Mouse (Mus musculus): Measurements from ENCODE around the gene Adap1.

Adap1 gene

GRCm38 (mm10) chr5:139325395-139325966, at the start of gene Adap1:
TSS of gene Adap1 (minus strand) at chr5:139325622.
- DNase-seq: no peak

GRCm38 (mm10) chr5:139374841-139375240, 49.4 kb upstream of the Adap1 start:
- peak in 1 of 2 experiments; percentile 36 for DNase-seq

- peak in 1 of 2 experiments; percentile 49 for DNase-seq
These were observed 48.5 kb upstream of the Adap1 start for GRCm38 (mm10) chr5:139373889-139374444.

GRCm38 (mm10) chr5:139373126-139373525, 47.7 kb upstream of the Adap1 start:
- DNase-seq: peak in 1 of 2 experiments; percentile 44

- peak; percentile 94 to 95 for DNase-seq
These were observed 46.4 kb upstream of the Adap1 start for GRCm38 (mm10) chr5:139371631-139372401.

- DNase-seq: no peak
These were observed 45.7 kb upstream of the Adap1 start for GRCm38 (mm10) chr5:139371118-139371517.

GRCm38 (mm10) chr5:139370336-139370735, 44.9 kb upstream of the Adap1 start:
- DNase-seq: no peak

GRCm38 (mm10) chr5:139368638-139369320, 43.4 kb upstream of the Adap1 start:
- DNase-seq: peak; percentile 84 to 87

GRCm38 (mm10) chr5:139367884-139368458, 42.5 kb upstream of the Adap1 start:
- no peak for DNase-seq

- no peak for DNase-seq
These were observed 41.1 kb upstream of the Adap1 start for GRCm38 (mm10) chr5:139366484-139366883.

- no peak for DNase-seq
These were observed 40.4 kb upstream of the Adap1 start for GRCm38 (mm10) chr5:139365827-139366226.

GRCm38 (mm10) chr5:139364911-139365571, 39.6 kb upstream of the Adap1 start:
- DNase-seq: no peak

- peak; percentile 86 to 97 for DNase-seq
These were observed 39.0 kb upstream of the Adap1 start for GRCm38 (mm10) chr5:139364260-139364910.

GRCm38 (mm10) chr5:139363858-139364257, 38.4 kb upstream of the Adap1 start:
- no peak for DNase-seq

- no peak for DNase-seq
These were observed 33.8 kb upstream of the Adap1 start for GRCm38 (mm10) chr5:139359244-139359643.

GRCm38 (mm10) chr5:139358653-139359052, 33.2 kb upstream of the Adap1 start:
- peak; percentile 65 for DNase-seq

- peak; percentile 84 to 93 for DNase-seq
These were observed 29.9 kb upstream of the Adap1 start for GRCm38 (mm10) chr5:139355235-139355772.

- DNase-seq: no peak
These were observed 28.5 kb upstream of the Adap1 start for GRCm38 (mm10) chr5:139353946-139354345.

- DNase-seq: no peak
These were observed 28.1 kb upstream of the Adap1 start for GRCm38 (mm10) chr5:139353496-139353895.

GRCm38 (mm10) chr5:139352317-139352716, 26.9 kb upstream of the Adap1 start, which contains the start of gene Cyp2w1:
TSS of gene Cyp2w1 (plus strand) at chr5:139352617.
- no peak for DNase-seq

GRCm38 (mm10) chr5:139351628-139352027, 26.2 kb upstream of the Adap1 start:
- no peak for DNase-seq

- no peak for DNase-seq
These were observed 25.7 kb upstream of the Adap1 start, which contains the start of gene Cox19 for GRCm38 (mm10) chr5:139351134-139351533. TSS of gene Cox19 (minus strand) at chr5:139351418.
